Comparison of ENCODE assay signal across 8 mouse cellular contexts in the genomic region with DNA sequence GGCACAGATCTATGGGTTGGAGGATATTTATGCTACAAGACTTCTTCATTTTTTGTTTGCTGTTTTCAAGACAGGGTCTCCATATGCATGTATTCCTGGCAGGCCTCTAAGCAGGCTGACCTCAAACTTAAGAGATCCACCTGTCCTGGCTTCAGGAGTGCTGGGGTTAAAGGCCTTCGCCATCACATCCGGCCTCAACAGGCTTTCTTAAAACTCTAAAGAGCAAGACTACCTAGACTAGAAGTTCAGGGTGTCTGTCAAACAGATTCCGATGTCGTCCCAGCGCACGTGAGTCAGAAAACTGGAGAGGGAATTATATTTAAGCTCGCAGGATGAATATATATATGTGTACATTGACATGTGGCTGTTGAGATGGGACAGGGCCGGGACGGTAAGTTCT. TPM values are rescaled to one million over a fixed set of nuclear protein-coding genes. Genes with fewer than 3 reads are reported as not detected.
DNase-seq lines count a peak whose midpoint lies in the region; ATAC-seq and TF ChIP-seq lines count a peak whose summit lies in the region.

No protein-coding gene starts in this region.

- no peak for DNase-seq in kidney, postnatal 25 days
- no peak for DNase-seq in hindbrain, postnatal 0 days (ENCODE audit: low spot score)
- DNase-seq in midbrain, postnatal 0 days (ENCODE audit: low spot score): no peak
- DNase-seq in retina, postnatal 1 day: no peak
- no peak for DNase-seq in left cerebral cortex, postnatal 14 days (ENCODE audit: low spot score in 2 of 2)
- no peak for DNase-seq in ovary, postnatal 36 days (ENCODE audit: low spot score)

- peak overlapping the region; percentile 92 for H3K4me3 ChIP-seq in kidney, embryonic 14.5 days (ENCODE audit: low read length)
- H3K4me3 ChIP-seq in embryonic facial prominence, embryonic 13.5 days: peak overlapping the region; percentile 82
- H3K4me3 ChIP-seq in hindbrain, postnatal 0 days (ENCODE audit: low read length): peak overlapping the region; percentile 87
- H3K4me3 ChIP-seq in midbrain, postnatal 0 days (ENCODE audit: low read depth, low read length): peak overlapping the region; percentile 74

- WGBS in kidney, embryonic 14.5 days: 70% methylated on average over 9 of the region's 9 CpGs
- WGBS in embryonic facial prominence, embryonic 13.5 days: 67% methylated on average over 9 of the region's 9 CpGs
- WGBS in hindbrain, postnatal 0 days: 61% methylated on average over 9 of the region's 9 CpGs
- WGBS in midbrain, postnatal 0 days: 63% methylated on average over 9 of the region's 9 CpGs

- no peak for ATAC-seq in kidney, embryonic 14.5 days (ENCODE audit: low FRiP score, low TSS enrichment)
- no peak for ATAC-seq in embryonic facial prominence, embryonic 13.5 days (ENCODE audit: insufficient number of reproducible peaks, insufficient read depth, low FRiP score, low TSS enrichment, low read depth)
- ATAC-seq in hindbrain, postnatal 0 days: no peak
- ATAC-seq in midbrain, postnatal 0 days (ENCODE audit: low FRiP score): no peak

- peaks cover 24% of the 10 kb centered on the region for H3K4me1 ChIP-seq in kidney, embryonic 14.5 days (ENCODE audit: control insufficient read depth, insufficient read depth, low read length)
- H3K4me1 ChIP-seq in embryonic facial prominence, embryonic 13.5 days: peaks cover 39% of the 10 kb centered on the region
- peaks cover 22% of the 10 kb centered on the region for H3K4me1 ChIP-seq in hindbrain, postnatal 0 days (ENCODE audit: insufficient read depth, low read length)
- H3K4me1 ChIP-seq in midbrain, postnatal 0 days (ENCODE audit: insufficient read depth, low read length): peaks cover 23% of the 10 kb centered on the region; the same call in 1 of the 2 replicates

- H3K9ac ChIP-seq in kidney, embryonic 14.5 days (ENCODE audit: low read depth, low read length): peak overlapping the region; percentile 90; the same call in 1 of the 2 replicates
- H3K9ac ChIP-seq in embryonic facial prominence, embryonic 13.5 days: peak overlapping the region; percentile 93
- peak overlapping the region; percentile 92 for H3K9ac ChIP-seq in hindbrain, postnatal 0 days (replicated peaks; ENCODE audit: low read length)
- peak overlapping the region; percentile 93 for H3K9ac ChIP-seq in midbrain, postnatal 0 days (replicated peaks; ENCODE audit: low read length, poor library complexity, severe bottlenecking)

- no peak overlapping the region for H3K27ac ChIP-seq in kidney, embryonic 14.5 days (ENCODE audit: low read depth, low read length)
- H3K27ac ChIP-seq in embryonic facial prominence, embryonic 13.5 days: no peak overlapping the region
- H3K27ac ChIP-seq in hindbrain, postnatal 0 days: peak overlapping the region; percentile 97
- peak overlapping the region; percentile 97 for H3K27ac ChIP-seq in midbrain, postnatal 0 days (ENCODE audit: low read depth, low read length)

- no peak for TF ChIP-seq CTCF in hindbrain, postnatal 0 days (IDR thresholded peaks at IDR 0.05; ENCODE audit: low read depth)
- TF ChIP-seq CTCF in midbrain, postnatal 0 days (IDR thresholded peaks at IDR 0.05): no peak

- intact Hi-C loops in left cerebral cortex, postnatal 14 days (cut with DNase I): loop anchor here (5.0 kb wide), 1 partner anchor 66 kb away; a partner anchor contains a TSS

- H3K4me2 ChIP-seq in kidney, embryonic 14.5 days (replicated peaks; ENCODE audit: low read depth, low read length): peak overlapping the region; percentile 85
- H3K4me2 ChIP-seq in embryonic facial prominence, embryonic 13.5 days: peak overlapping the region; percentile 99
- H3K4me2 ChIP-seq in hindbrain, postnatal 0 days (ENCODE audit: low read depth, low read length): peak overlapping the region; percentile 98
- H3K4me2 ChIP-seq in midbrain, postnatal 0 days (ENCODE audit: low read depth, low read length, poor library complexity, severe bottlenecking): peak overlapping the region; percentile 97

- H3K9me3 ChIP-seq in kidney, embryonic 14.5 days (ENCODE audit: control insufficient read depth, low read length): peaks cover 6% of the 10 kb centered on the region
- peaks cover 4% of the 10 kb centered on the region for H3K9me3 ChIP-seq in embryonic facial prominence, embryonic 13.5 days
- H3K9me3 ChIP-seq in hindbrain, postnatal 0 days (ENCODE audit: low read length): no peaks in the 10 kb centered on the region
- H3K9me3 ChIP-seq in midbrain, postnatal 0 days (ENCODE audit: low read length): no peaks in the 10 kb centered on the region

- H3K36me3 ChIP-seq in kidney, embryonic 14.5 days (ENCODE audit: control insufficient read depth, insufficient read depth, low read length): peaks cover 28% of the 10 kb centered on the region
- H3K36me3 ChIP-seq in embryonic facial prominence, embryonic 13.5 days: peaks cover 34% of the 10 kb centered on the region
- peaks cover 3% of the 10 kb centered on the region; the same call in 1 of the 2 replicates for H3K36me3 ChIP-seq in hindbrain, postnatal 0 days (ENCODE audit: insufficient read depth, low read length)
- H3K36me3 ChIP-seq in midbrain, postnatal 0 days (ENCODE audit: insufficient read depth, low read length): peaks cover 13% of the 10 kb centered on the region

- no peaks in the 10 kb centered on the region for H3K27me3 ChIP-seq in kidney, embryonic 14.5 days (ENCODE audit: control insufficient read depth, insufficient read depth, low read length)
- H3K27me3 ChIP-seq in embryonic facial prominence, embryonic 13.5 days: no peaks in the 10 kb centered on the region; the same call in 1 of the 2 replicates
- no peaks in the 10 kb centered on the region for H3K27me3 ChIP-seq in hindbrain, postnatal 0 days (ENCODE audit: insufficient read depth, low read length)
- H3K27me3 ChIP-seq in midbrain, postnatal 0 days (ENCODE audit: insufficient read depth, low read length): no peaks in the 10 kb centered on the region

RNA-seq across cellular contexts. Expression of a gene that starts 0.8 kb away (rescaled TPM):
- 5.5 and 12.4 TPM in 2 replicates for polyA plus RNA-seq in kidney, embryonic 14.5 days (2014; fragmentation: Nextera tagmentation; extraction: Ambion mirVana)
- 17.1 and 22.3 TPM in 2 replicates for polyA plus RNA-seq in embryonic facial prominence, embryonic 13.5 days (2015; fragmentation: Nextera tagmentation; extraction: Ambion mirVana)
- total RNA-seq in hindbrain, postnatal 0 days (2014; rRNA removed): 19.1 and 22.1 TPM in 2 replicates
- polyA plus RNA-seq in hindbrain, postnatal 0 days (2015; fragmentation: Nextera tagmentation; extraction: Ambion mirVana): 19.2 and 20.0 TPM in 2 replicates
- total RNA-seq in midbrain, postnatal 0 days (2014; rRNA removed): 19.5 and 23.4 TPM in 2 replicates
- polyA plus RNA-seq in midbrain, postnatal 0 days (2015; fragmentation: Nextera tagmentation; extraction: Ambion mirVana): 17.3 and 19.5 TPM in 2 replicates
- total RNA-seq in left cerebral cortex, postnatal 14 days (2021): 10 to 100 TPM; 25.3 to 30.8 TPM

RNA-seq across cellular contexts. Expression of a gene that starts 4.2 kb away (rescaled TPM):
- polyA plus RNA-seq in kidney, embryonic 14.5 days (2014; fragmentation: Nextera tagmentation; extraction: Ambion mirVana): 46.0 and 53.0 TPM in 2 replicates
- 57.4 and 58.8 TPM in 2 replicates for polyA plus RNA-seq in embryonic facial prominence, embryonic 13.5 days (2015; fragmentation: Nextera tagmentation; extraction: Ambion mirVana)
- 78.3 and 87.4 TPM in 2 replicates for total RNA-seq in hindbrain, postnatal 0 days (2014; rRNA removed)
- polyA plus RNA-seq in hindbrain, postnatal 0 days (2015; fragmentation: Nextera tagmentation; extraction: Ambion mirVana): 74.9 and 78.9 TPM in 2 replicates
- total RNA-seq in midbrain, postnatal 0 days (2014; rRNA removed): 58.4 and 67.6 TPM in 2 replicates
- 53.6 and 54.7 TPM in 2 replicates for polyA plus RNA-seq in midbrain, postnatal 0 days (2015; fragmentation: Nextera tagmentation; extraction: Ambion mirVana)
- total RNA-seq in left cerebral cortex, postnatal 14 days (2021): 10 to 100 TPM; 27.7 to 30.1 TPM

RNA-seq across cellular contexts. Expression of a gene that starts 7.8 kb away (rescaled TPM):
- polyA plus RNA-seq in kidney, embryonic 14.5 days (2014; fragmentation: Nextera tagmentation; extraction: Ambion mirVana): 70.3 and 86.0 TPM in 2 replicates
- 201 and 212 TPM in 2 replicates for polyA plus RNA-seq in embryonic facial prominence, embryonic 13.5 days (2015; fragmentation: Nextera tagmentation; extraction: Ambion mirVana)
- 188 and 250 TPM in 2 replicates for total RNA-seq in hindbrain, postnatal 0 days (2014; rRNA removed)
- polyA plus RNA-seq in hindbrain, postnatal 0 days (2015; fragmentation: Nextera tagmentation; extraction: Ambion mirVana): 148 and 150 TPM in 2 replicates
- total RNA-seq in midbrain, postnatal 0 days (2014; rRNA removed): 170 and 229 TPM in 2 replicates
- 152 and 156 TPM in 2 replicates for polyA plus RNA-seq in midbrain, postnatal 0 days (2015; fragmentation: Nextera tagmentation; extraction: Ambion mirVana)
- 10 to 100 TPM; 95.3 to 99.9 TPM for total RNA-seq in left cerebral cortex, postnatal 14 days (2021)

RNA-seq across cellular contexts. Expression of a gene that starts 7.9 kb away (rescaled TPM):
- polyA plus RNA-seq in kidney, embryonic 14.5 days (2014; fragmentation: Nextera tagmentation; extraction: Ambion mirVana): 22.2 and 28.0 TPM in 2 replicates
- polyA plus RNA-seq in embryonic facial prominence, embryonic 13.5 days (2015; fragmentation: Nextera tagmentation; extraction: Ambion mirVana): 53.4 and 56.4 TPM in 2 replicates
- 51.5 and 64.8 TPM in 2 replicates for total RNA-seq in hindbrain, postnatal 0 days (2014; rRNA removed)
- polyA plus RNA-seq in hindbrain, postnatal 0 days (2015; fragmentation: Nextera tagmentation; extraction: Ambion mirVana): 48.7 and 49.2 TPM in 2 replicates
- 53.6 and 61.2 TPM in 2 replicates for total RNA-seq in midbrain, postnatal 0 days (2014; rRNA removed)
- polyA plus RNA-seq in midbrain, postnatal 0 days (2015; fragmentation: Nextera tagmentation; extraction: Ambion mirVana): 52.7 and 53.7 TPM in 2 replicates
- total RNA-seq in left cerebral cortex, postnatal 14 days (2021): 10 to 100 TPM; 81.7 to 86.7 TPM

RNA-seq across cellular contexts. Expression of a gene that starts 15.6 kb away (rescaled TPM):
- polyA plus RNA-seq in kidney, embryonic 14.5 days (2014; fragmentation: Nextera tagmentation; extraction: Ambion mirVana): 1.9 and 2.1 TPM in 2 replicates
- polyA plus RNA-seq in embryonic facial prominence, embryonic 13.5 days (2015; fragmentation: Nextera tagmentation; extraction: Ambion mirVana): 23.7 and 26.5 TPM in 2 replicates
- 12.1 and 16.7 TPM in 2 replicates for total RNA-seq in hindbrain, postnatal 0 days (2014; rRNA removed)
- polyA plus RNA-seq in hindbrain, postnatal 0 days (2015; fragmentation: Nextera tagmentation; extraction: Ambion mirVana): 5.4 TPM in 2 replicates
- total RNA-seq in midbrain, postnatal 0 days (2014; rRNA removed): 17.9 and 24.3 TPM in 2 replicates
- 4.1 and 4.6 TPM in 2 replicates for polyA plus RNA-seq in midbrain, postnatal 0 days (2015; fragmentation: Nextera tagmentation; extraction: Ambion mirVana)
- 10 to 100 TPM; 16.6 to 22.6 TPM for total RNA-seq in left cerebral cortex, postnatal 14 days (2021)

Comparison
In these comparisons a context has a peak if more than half of its experiments do, and no peak if none do; other contexts are left out.
1. H3K27ac ChIP-seq: peak in hindbrain, postnatal 0 days (single experiment) and midbrain, postnatal 0 days (single experiment); none in kidney, embryonic 14.5 days (single experiment) and embryonic facial prominence, embryonic 13.5 days (single experiment).
2. Peak in every context shown above with its lines, with median percentiles within 50 percentile points of each other: H3K4me2 ChIP-seq, H3K4me3 ChIP-seq and H3K9ac ChIP-seq.